Mouse (Mus musculus): ENCODE results near the gene Fas. TPM values are rescaled to one million over a fixed set of nuclear protein-coding genes. Genes with fewer than 3 reads are reported as not detected.

The Fas gene
- polyA plus RNA-seq, 1 experiment: 4.6 TPM

- peak overlapping the region; percentile 38; the same call in 1 of the 2 replicates for H3K4me3 ChIP-seq (ENCODE audit: insufficient read depth, low read depth, low read length)
- WGBS: 39% methylated on average over 10 of the region's 10 CpGs
- no peaks in the 10 kb centered on the region for H3K27me3 ChIP-seq (replicated peaks; ENCODE audit: control insufficient read depth, insufficient read depth, low read length)
- no peaks in the 10 kb centered on the region for H3K36me3 ChIP-seq (ENCODE audit: control insufficient read depth, insufficient read depth, low read length)
- DNase-seq: peak; percentile 54
- peak overlapping the region; percentile 94 for H3K27ac ChIP-seq (ENCODE audit: insufficient read depth, low read depth, low read length)
- no peak for TF ChIP-seq POLR2A (IDR thresholded peaks at IDR 0.05; ENCODE audit: low read depth, low read length)
- peak; percentile 29; the same call in 1 of the 2 replicates for TF ChIP-seq CTCF (conservative IDR thresholded peaks at IDR 0.05; ENCODE audit: insufficient read depth, insufficient read length, low read depth, low read length)
- peaks cover 5% of the 10 kb centered on the region; the same call in 1 of the 2 replicates for H3K4me1 ChIP-seq (ENCODE audit: control insufficient read depth, insufficient read depth, low read length)
These were observed 6.1 kb upstream of the Fas start for GRCm38 (mm10) chr19:34284383-34284782.

- H3K4me3 ChIP-seq (ENCODE audit: insufficient read depth, low read depth, low read length): no peak overlapping the region
- DNase-seq: no peak
- no peak overlapping the region for H3K27ac ChIP-seq (ENCODE audit: insufficient read depth, low read depth, low read length)
These were observed 5.6 kb upstream of the Fas start for GRCm38 (mm10) chr19:34284826-34285225.

DNA sequence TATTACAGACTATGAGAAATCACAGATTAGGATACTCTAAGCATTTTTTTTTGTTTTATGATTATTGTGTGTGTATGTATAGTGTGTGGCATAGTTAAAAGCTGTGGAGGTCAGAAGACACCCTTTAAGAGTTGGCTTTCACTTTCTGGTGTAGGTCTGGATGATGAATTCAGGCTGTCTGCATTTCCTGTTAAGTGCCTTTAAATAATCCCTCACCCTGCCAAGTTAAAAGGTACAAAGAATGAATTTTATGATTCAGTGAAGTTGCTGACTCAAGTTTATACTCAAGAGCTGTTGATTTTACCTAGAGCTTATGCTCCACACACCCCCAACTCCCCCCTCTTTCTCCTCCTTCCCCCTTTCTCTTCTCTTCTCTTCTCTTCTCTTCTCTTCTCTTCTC is 3.2 kb upstream of the Fas start:
- peaks cover 12% of the 10 kb centered on the region; the same call in 1 of the 2 replicates for H3K4me1 ChIP-seq (ENCODE audit: control insufficient read depth, insufficient read depth, low read length)
- DNase-seq: no peak

More at GRCm38 (mm10) chr19:34284826-34285225, 5.6 kb upstream of the Fas start:
- Histone ChIP-seq H3K4me1 (ENCODE audit: control insufficient read depth, insufficient read depth, low read length) (peaks cover 7% of the 10 kb centered on the region; the same call in 1 of the 2 replicates), H3K27me3 (replicated peaks; ENCODE audit: control insufficient read depth, insufficient read depth, low read length) (no peaks in the 10 kb centered on the region; the same call in 1 of the 2 replicates), H3K36me3 (ENCODE audit: control insufficient read depth, insufficient read depth, low read length) (no peaks in the 10 kb centered on the region)
- TF ChIP-seq POLR2A (IDR thresholded peaks at IDR 0.05; ENCODE audit: low read depth, low read length) (no peak), CTCF (conservative IDR thresholded peaks at IDR 0.05; ENCODE audit: insufficient read depth, insufficient read length, low read depth, low read length) (no peak)
- WGBS: 41% methylated on average over 2 of the region's 2 CpGs

DNA sequence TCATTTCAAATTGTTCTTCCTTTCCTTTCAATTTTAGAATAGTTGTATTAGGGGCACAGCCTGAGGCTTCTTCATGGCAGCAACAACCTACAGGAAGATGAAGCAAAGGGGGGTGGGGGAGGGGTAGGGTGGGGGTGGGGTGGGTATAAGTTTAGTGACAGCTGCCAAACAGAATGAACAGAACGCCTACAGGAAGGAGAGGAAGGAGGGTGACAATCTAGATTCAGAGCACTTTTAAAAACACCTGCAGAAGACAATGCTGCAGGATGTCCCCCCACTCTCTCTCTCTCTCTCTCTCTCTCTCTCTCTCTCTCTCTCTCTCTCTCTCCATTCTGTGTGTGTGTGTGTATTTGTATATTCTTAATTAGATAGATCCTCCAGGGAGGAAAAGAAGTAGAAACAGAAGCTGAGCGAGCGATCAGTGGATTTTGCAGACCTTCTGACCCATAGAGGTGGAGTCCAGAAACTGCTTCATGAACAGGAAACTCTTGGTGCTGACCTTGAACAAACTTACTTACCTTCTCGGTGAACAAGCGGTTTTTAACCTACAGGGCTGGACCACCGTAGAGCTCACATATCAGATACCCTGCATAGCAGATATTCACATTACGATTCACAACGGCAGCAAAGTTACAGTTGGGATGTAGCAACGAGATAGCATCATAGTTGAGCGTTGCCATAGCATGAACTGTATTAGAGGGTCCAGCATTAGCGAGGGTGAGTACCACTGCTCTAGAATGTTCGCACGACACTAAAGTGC is 2.6 kb upstream of the Fas start:
- no peak overlapping the region for H3K4me3 ChIP-seq (ENCODE audit: insufficient read depth, low read depth, low read length)
- H3K27me3 ChIP-seq (replicated peaks; ENCODE audit: control insufficient read depth, insufficient read depth, low read length): no peaks in the 10 kb centered on the region; the same call in 1 of the 2 replicates
- H3K27ac ChIP-seq (ENCODE audit: insufficient read depth, low read depth, low read length): no peak overlapping the region
- no peaks in the 10 kb centered on the region for H3K36me3 ChIP-seq (ENCODE audit: control insufficient read depth, insufficient read depth, low read length)
- H3K4me1 ChIP-seq (ENCODE audit: control insufficient read depth, insufficient read depth, low read length): peaks cover 12% of the 10 kb centered on the region; the same call in 1 of the 2 replicates
- DNase-seq: no peak
- WGBS: 62% methylated on average over 13 of the region's 13 CpGs
- no peak for TF ChIP-seq CTCF (conservative IDR thresholded peaks at IDR 0.05; ENCODE audit: insufficient read depth, insufficient read length, low read depth, low read length)
- TF ChIP-seq POLR2A (IDR thresholded peaks at IDR 0.05; ENCODE audit: low read depth, low read length): no peak

More for the DNA sequence above, 3.2 kb upstream of the Fas start:
- no peak for TF ChIP-seq CTCF (conservative IDR thresholded peaks at IDR 0.05; ENCODE audit: insufficient read depth, insufficient read length, low read depth, low read length)
- TF ChIP-seq POLR2A (IDR thresholded peaks at IDR 0.05; ENCODE audit: low read depth, low read length): no peak
- Histone ChIP-seq H3K4me3 (ENCODE audit: insufficient read depth, low read depth, low read length) (no peak overlapping the region), H3K27me3 (replicated peaks; ENCODE audit: control insufficient read depth, insufficient read depth, low read length) (no peaks in the 10 kb centered on the region; the same call in 1 of the 2 replicates), H3K27ac (ENCODE audit: insufficient read depth, low read depth, low read length) (no peak overlapping the region), H3K36me3 (ENCODE audit: control insufficient read depth, insufficient read depth, low read length) (no peaks in the 10 kb centered on the region)

GRCm38 (mm10) chr19:34288696-34289095 is 1.8 kb upstream of the Fas start:
- Histone ChIP-seq H3K27me3 (replicated peaks; ENCODE audit: control insufficient read depth, insufficient read depth, low read length) (no peaks in the 10 kb centered on the region; the same call in 1 of the 2 replicates), H3K36me3 (ENCODE audit: control insufficient read depth, insufficient read depth, low read length) (no peaks in the 10 kb centered on the region), H3K27ac (ENCODE audit: insufficient read depth, low read depth, low read length) (no peak overlapping the region), H3K4me1 (ENCODE audit: control insufficient read depth, insufficient read depth, low read length) (peaks cover 12% of the 10 kb centered on the region; the same call in 1 of the 2 replicates), H3K4me3 (ENCODE audit: insufficient read depth, low read depth, low read length) (no peak overlapping the region)
- 97% methylated on average over 1 of the region's 1 CpGs for WGBS
- no peak for TF ChIP-seq CTCF (conservative IDR thresholded peaks at IDR 0.05; ENCODE audit: insufficient read depth, insufficient read length, low read depth, low read length)
- TF ChIP-seq POLR2A (IDR thresholded peaks at IDR 0.05; ENCODE audit: low read depth, low read length): no peak
- DNase-seq: no peak

- no peaks in the 10 kb centered on the region for H3K36me3 ChIP-seq (ENCODE audit: control insufficient read depth, insufficient read depth, low read length)
- H3K4me1 ChIP-seq (ENCODE audit: control insufficient read depth, insufficient read depth, low read length): peaks cover 12% of the 10 kb centered on the region; the same call in 1 of the 2 replicates
- H3K4me3 ChIP-seq (ENCODE audit: insufficient read depth, low read depth, low read length): peak overlapping the region; percentile 62
- 2% methylated on average over 15 of the region's 15 CpGs for WGBS
- DNase-seq: peak; percentile 77
- no peak for TF ChIP-seq POLR2A (IDR thresholded peaks at IDR 0.05; ENCODE audit: low read depth, low read length)
- H3K27me3 ChIP-seq (replicated peaks; ENCODE audit: control insufficient read depth, insufficient read depth, low read length): no peaks in the 10 kb centered on the region; the same call in 1 of the 2 replicates
- peak overlapping the region; percentile 86 for H3K27ac ChIP-seq (ENCODE audit: insufficient read depth, low read depth, low read length)
These were observed 441 bp downstream of the Fas start for GRCm38 (mm10) chr19:34290872-34291341.

- Histone ChIP-seq H3K27ac (ENCODE audit: insufficient read depth, low read depth, low read length) (peak overlapping the region; percentile 86), H3K4me3 (ENCODE audit: insufficient read depth, low read depth, low read length) (peak overlapping the region; percentile 62), H3K36me3 (ENCODE audit: control insufficient read depth, insufficient read depth, low read length) (no peaks in the 10 kb centered on the region), H3K4me1 (ENCODE audit: control insufficient read depth, insufficient read depth, low read length) (peaks cover 12% of the 10 kb centered on the region; the same call in 1 of the 2 replicates), H3K27me3 (replicated peaks; ENCODE audit: control insufficient read depth, insufficient read depth, low read length) (no peaks in the 10 kb centered on the region; the same call in 1 of the 2 replicates)
- 13% methylated on average over 8 of the region's 8 CpGs for whole genome bisulfite sequencing
- no peak for TF ChIP-seq CTCF (conservative IDR thresholded peaks at IDR 0.05; ENCODE audit: insufficient read depth, insufficient read length, low read depth, low read length)
- TF ChIP-seq POLR2A (IDR thresholded peaks at IDR 0.05; ENCODE audit: low read depth, low read length): no peak
- DNase-seq: no peak
These were observed 913 bp downstream of the Fas start for GRCm38 (mm10) chr19:34291379-34291778.
